Mouse (Mus musculus): ENCODE results near the gene Gm20696. TPM values are rescaled to one million over a fixed set of nuclear protein-coding genes. Genes with fewer than 3 reads are reported as not detected.
A peak's percentile ranks its signal among the peaks of the same experiment; 100 is the strongest.

The Gm20696 gene
- polyA plus RNA-seq, 1 experiment from 2014 or later = 1.4 TPM

DNA sequence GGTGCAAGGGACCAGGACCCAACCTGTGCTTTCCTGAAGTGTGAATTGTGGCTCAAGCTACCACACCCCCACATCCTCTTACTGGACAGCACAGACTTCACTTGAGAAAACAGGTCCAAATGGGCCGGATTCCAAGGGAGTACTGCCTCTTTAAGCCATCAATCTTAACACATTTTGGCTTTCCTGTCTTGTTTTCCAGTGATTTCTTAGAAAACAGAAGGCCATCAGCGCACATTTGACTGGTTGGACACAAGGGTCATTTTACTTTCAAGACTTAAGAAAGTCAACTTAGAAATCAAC lies 402.8 kb downstream of the Gm20696 start:
- no peak overlapping the region for H3K9ac ChIP-seq (ENCODE audit: low read length)
- peak overlapping the region; percentile 18; the same call in 1 of the 2 replicates for H3K27ac ChIP-seq (replicated peaks)
- no peak overlapping the region for H3K4me3 ChIP-seq (ENCODE audit: low read depth, low read length)
- no peaks in the 10 kb centered on the region for H3K9me3 ChIP-seq (ENCODE audit: control insufficient read depth, low read length)
- H3K4me1 ChIP-seq (replicated peaks; ENCODE audit: control insufficient read depth, insufficient read depth) = peaks cover 15% of the 10 kb centered on the region
- no peak for ATAC-seq (ENCODE audit: low FRiP score, low TSS enrichment)
- TF ChIP-seq EP300 (optimal IDR thresholded peaks at IDR 0.05) (no peak), CTCF (IDR thresholded peaks at IDR 0.05; ENCODE audit: low read depth) (no peak)
- H3K36me3 ChIP-seq (ENCODE audit: control insufficient read depth, insufficient read depth, low read length) = no peaks in the 10 kb centered on the region
- H3K27me3 ChIP-seq (ENCODE audit: control insufficient read depth, insufficient read depth, low read length) = no peaks in the 10 kb centered on the region
- DNase-seq (ENCODE audit: low spot score) = peak; percentile 19
- peak overlapping the region; percentile 21 for H3K4me2 ChIP-seq (replicated peaks; ENCODE audit: low read depth)
- WGBS = 35% methylated on average over 2 of the region's 2 CpGs

DNA sequence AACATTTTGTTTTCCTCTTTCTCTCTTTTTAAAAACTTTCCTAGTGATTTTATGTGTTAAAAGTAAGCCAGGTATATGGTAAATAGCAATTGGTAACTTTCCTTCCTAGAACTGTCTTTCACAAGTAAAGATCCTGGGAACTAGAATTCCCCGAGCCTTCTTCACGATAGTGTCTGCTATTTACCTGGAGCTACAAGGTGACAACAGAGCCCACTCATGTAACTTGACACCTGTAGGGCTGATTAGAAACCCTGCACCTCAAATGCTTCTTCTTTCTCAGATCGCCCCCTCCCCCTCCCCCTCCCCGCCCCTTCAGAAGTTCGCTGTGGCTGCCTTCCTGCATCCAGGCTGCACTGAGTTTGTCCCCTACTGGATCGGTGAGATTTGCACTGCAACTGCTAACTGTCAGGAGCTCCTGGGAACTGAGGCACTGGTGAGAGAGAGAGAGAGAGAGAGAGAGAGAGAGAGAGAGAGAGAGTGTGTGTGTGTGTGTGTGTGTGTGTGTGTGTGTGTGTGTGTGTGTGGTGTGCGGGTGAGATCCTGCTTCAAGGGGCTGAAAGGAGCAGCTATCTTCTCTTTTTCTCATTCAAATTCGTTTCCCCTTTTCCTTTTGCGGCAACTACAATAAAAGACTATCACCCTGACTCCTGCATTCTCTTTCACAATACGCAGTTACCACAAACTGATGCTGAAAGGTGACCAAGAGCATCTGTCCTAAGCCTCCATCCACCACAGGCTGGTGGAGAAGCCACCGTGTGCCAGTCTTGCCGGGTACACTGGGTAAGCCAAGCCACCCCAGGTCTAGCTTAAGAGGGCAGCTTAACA lies 403.3 kb downstream of the Gm20696 start:
- DNase-seq (ENCODE audit: low spot score) (no peak), ATAC-seq (ENCODE audit: low FRiP score, low TSS enrichment) (no peak)
- Histone ChIP-seq H3K27ac (replicated peaks) (0 out of 2 replicates have a peak overlapping the region, but pooled peaks have one; percentile 18), H3K9me3 (ENCODE audit: control insufficient read depth, low read length) (no peaks in the 10 kb centered on the region), H3K27me3 (ENCODE audit: control insufficient read depth, insufficient read depth, low read length) (no peaks in the 10 kb centered on the region), H3K4me2 (replicated peaks; ENCODE audit: low read depth) (peak overlapping the region; percentile 21; the same call in 1 of the 2 replicates), H3K9ac (ENCODE audit: low read length) (no peak overlapping the region), H3K4me1 (replicated peaks; ENCODE audit: control insufficient read depth, insufficient read depth) (peaks cover 15% of the 10 kb centered on the region), H3K4me3 (ENCODE audit: low read depth, low read length) (no peak overlapping the region), H3K36me3 (ENCODE audit: control insufficient read depth, insufficient read depth, low read length) (no peaks in the 10 kb centered on the region)
- TF ChIP-seq EP300 (optimal IDR thresholded peaks at IDR 0.05) = no peak
- TF ChIP-seq CTCF (IDR thresholded peaks at IDR 0.05; ENCODE audit: low read depth) = no peak
- WGBS = 30% methylated on average over 12 of the region's 12 CpGs

DNA sequence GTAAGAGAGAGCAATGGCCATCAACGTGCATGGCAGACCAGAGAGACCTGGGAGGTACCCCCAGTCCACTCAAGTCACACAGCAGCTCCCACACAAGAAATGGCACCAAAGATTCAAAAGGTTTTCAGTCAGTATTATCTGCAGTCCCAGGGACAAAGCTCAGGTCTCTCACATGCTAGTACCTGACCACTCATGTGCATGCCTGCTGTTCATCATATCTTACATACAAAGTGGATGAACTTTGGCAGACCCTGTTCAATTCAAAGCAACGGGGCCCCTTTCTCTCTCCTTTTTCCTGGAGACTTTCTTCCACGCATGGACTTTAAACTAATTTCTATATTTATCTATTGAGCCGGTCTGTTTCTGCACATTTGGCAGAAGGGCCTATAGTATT lies 404.9 kb downstream of the Gm20696 start:
- TF ChIP-seq CTCF (IDR thresholded peaks at IDR 0.05; ENCODE audit: low read depth) (no peak), EP300 (optimal IDR thresholded peaks at IDR 0.05) (no peak)
- Histone ChIP-seq H3K4me2 (replicated peaks; ENCODE audit: low read depth) (no peak overlapping the region), H3K27me3 (ENCODE audit: control insufficient read depth, insufficient read depth, low read length) (no peaks in the 10 kb centered on the region), H3K4me3 (ENCODE audit: low read depth, low read length) (no peak overlapping the region), H3K4me1 (replicated peaks; ENCODE audit: control insufficient read depth, insufficient read depth) (peaks cover 15% of the 10 kb centered on the region), H3K27ac (replicated peaks) (no peak overlapping the region), H3K9ac (ENCODE audit: low read length) (no peak overlapping the region), H3K9me3 (ENCODE audit: control insufficient read depth, low read length) (no peaks in the 10 kb centered on the region), H3K36me3 (ENCODE audit: control insufficient read depth, insufficient read depth, low read length) (no peaks in the 10 kb centered on the region)
- ATAC-seq (ENCODE audit: low FRiP score, low TSS enrichment) (no peak), DNase-seq (ENCODE audit: low spot score) (no peak)
- 23% methylated on average over 4 of the region's 4 CpGs for WGBS

DNA sequence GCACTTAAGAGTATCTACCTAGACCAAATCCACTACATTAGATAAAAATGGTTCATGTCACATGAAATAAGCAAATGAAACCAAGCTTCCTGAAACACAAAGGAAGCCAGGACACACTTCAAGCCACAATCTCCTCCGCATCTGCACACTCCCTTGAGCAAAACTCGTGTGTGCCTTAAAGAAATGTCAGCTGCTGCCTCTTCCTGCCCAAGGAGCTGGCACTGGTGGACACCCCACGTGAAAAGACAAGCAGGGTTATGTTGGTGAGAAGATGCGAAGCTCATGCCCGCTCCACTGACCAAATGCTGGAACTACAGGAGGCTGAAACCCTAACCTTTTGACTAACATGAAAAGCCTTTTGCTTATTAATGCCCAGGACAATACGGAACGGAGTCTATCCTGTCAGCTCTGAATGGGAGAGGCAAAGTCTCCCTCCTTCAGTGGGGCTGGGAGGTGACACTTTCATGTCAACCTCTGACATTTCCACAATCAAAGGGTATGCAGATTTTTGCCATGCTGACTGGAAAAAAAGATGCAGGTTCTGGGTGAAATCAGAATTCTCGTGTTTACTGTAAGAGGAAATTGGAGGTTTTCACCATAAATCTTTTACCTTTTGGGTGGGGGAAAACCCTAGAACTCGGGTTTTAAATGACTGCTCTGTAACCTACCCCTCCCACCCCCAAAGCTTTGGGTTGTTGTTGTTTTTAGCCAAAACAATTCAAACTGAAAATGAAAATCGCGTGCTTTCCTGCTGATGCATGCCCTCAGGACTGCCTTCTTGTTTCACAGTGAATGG lies 405.5 kb downstream of the Gm20696 start:
- Histone ChIP-seq H3K4me2 (replicated peaks; ENCODE audit: low read depth) (no peak overlapping the region), H3K27ac (replicated peaks) (no peak overlapping the region), H3K9me3 (ENCODE audit: control insufficient read depth, low read length) (no peaks in the 10 kb centered on the region), H3K9ac (ENCODE audit: low read length) (no peak overlapping the region), H3K4me1 (replicated peaks; ENCODE audit: control insufficient read depth, insufficient read depth) (peaks cover 15% of the 10 kb centered on the region), H3K27me3 (ENCODE audit: control insufficient read depth, insufficient read depth, low read length) (no peaks in the 10 kb centered on the region), H3K4me3 (ENCODE audit: low read depth, low read length) (no peak overlapping the region), H3K36me3 (ENCODE audit: control insufficient read depth, insufficient read depth, low read length) (no peaks in the 10 kb centered on the region)
- no peak for TF ChIP-seq EP300 (optimal IDR thresholded peaks at IDR 0.05)
- 52% methylated on average over 11 of the region's 11 CpGs for WGBS
- ATAC-seq (ENCODE audit: low FRiP score, low TSS enrichment) (no peak), DNase-seq (ENCODE audit: low spot score) (no peak)

DNA sequence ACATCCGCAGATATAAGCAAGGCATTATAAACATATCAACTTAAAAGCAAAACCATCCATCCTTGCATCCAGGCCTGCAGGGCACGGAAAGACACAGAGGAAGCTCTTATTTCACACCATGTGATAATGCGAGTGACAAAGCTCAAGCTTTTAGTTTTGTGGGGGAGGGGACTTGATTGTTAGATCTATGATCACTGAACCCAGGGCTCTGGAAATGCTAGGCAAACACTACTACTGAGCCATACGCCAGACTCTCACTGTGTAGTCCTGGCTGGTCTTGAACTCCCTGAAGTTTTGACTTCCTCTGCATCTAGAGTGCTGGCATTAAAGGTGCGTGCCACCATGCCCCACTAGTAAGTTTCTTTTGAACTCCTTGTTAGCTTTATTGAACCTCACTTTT lies 408.3 kb downstream of the Gm20696 start:
- H3K27ac ChIP-seq (replicated peaks) = no peak overlapping the region
- H3K27me3 ChIP-seq (ENCODE audit: control insufficient read depth, insufficient read depth, low read length) = no peaks in the 10 kb centered on the region
- WGBS = 82% methylated on average over 5 of the region's 5 CpGs
- H3K9me3 ChIP-seq (ENCODE audit: control insufficient read depth, low read length) = no peaks in the 10 kb centered on the region
- H3K36me3 ChIP-seq (ENCODE audit: control insufficient read depth, insufficient read depth, low read length) = no peaks in the 10 kb centered on the region
- no peak overlapping the region for H3K9ac ChIP-seq (ENCODE audit: low read length)
- H3K4me3 ChIP-seq (ENCODE audit: low read depth, low read length) = no peak overlapping the region
- TF ChIP-seq CTCF (IDR thresholded peaks at IDR 0.05; ENCODE audit: low read depth) = no peak
- no peak for TF ChIP-seq EP300 (optimal IDR thresholded peaks at IDR 0.05)
- ATAC-seq (ENCODE audit: low FRiP score, low TSS enrichment) = no peak
- no peaks in the 10 kb centered on the region for H3K4me1 ChIP-seq (replicated peaks; ENCODE audit: control insufficient read depth, insufficient read depth)
- no peak overlapping the region for H3K4me2 ChIP-seq (replicated peaks; ENCODE audit: low read depth)
- DNase-seq (ENCODE audit: low spot score) = no peak

DNA sequence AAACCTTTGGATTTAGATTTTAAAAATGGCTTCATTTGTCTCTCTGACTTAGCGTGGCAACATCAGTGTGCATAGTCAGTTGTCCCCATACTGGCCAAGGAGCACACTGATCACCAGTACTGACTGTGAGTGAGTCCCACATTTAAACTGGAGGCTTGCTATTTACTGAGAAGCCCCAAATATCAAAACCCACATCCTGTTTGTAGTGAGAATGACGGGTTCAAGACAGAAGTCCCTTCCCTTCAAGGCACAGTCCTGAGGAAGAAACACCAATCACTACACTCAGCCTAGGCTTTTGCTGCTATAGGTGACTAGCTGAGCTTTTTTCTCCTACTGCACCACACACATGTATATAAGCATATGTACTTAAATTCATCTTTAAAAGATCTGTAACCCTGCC lies 408.9 kb downstream of the Gm20696 start:
- WGBS = 81% methylated on average over 2 of the region's 2 CpGs
- Histone ChIP-seq H3K9ac (ENCODE audit: low read length) (no peak overlapping the region), H3K9me3 (ENCODE audit: control insufficient read depth, low read length) (no peaks in the 10 kb centered on the region), H3K4me3 (ENCODE audit: low read depth, low read length) (no peak overlapping the region), H3K36me3 (ENCODE audit: control insufficient read depth, insufficient read depth, low read length) (no peaks in the 10 kb centered on the region), H3K4me2 (replicated peaks; ENCODE audit: low read depth) (no peak overlapping the region), H3K27me3 (ENCODE audit: control insufficient read depth, insufficient read depth, low read length) (no peaks in the 10 kb centered on the region), H3K27ac (replicated peaks) (no peak overlapping the region), H3K4me1 (replicated peaks; ENCODE audit: control insufficient read depth, insufficient read depth) (no peaks in the 10 kb centered on the region)
- ATAC-seq (ENCODE audit: low FRiP score, low TSS enrichment) (no peak), DNase-seq (ENCODE audit: low spot score) (no peak)
- TF ChIP-seq CTCF (IDR thresholded peaks at IDR 0.05; ENCODE audit: low read depth) (no peak), EP300 (optimal IDR thresholded peaks at IDR 0.05) (no peak)
